Mouse (Mus musculus) forebrain, embryonic 10.5 days (tissue): Measurements from ENCODE around the gene 1700025G04Rik. TPM values are rescaled to one million over a fixed set of nuclear protein-coding genes. Genes with fewer than 3 reads are reported as not detected.

ENCODE experiments used
- DNase-seq: peaks from one replicate; pipeline ENCODE4 v3.0.0-alpha.2; 2017; ENCODE audit warnings: low spot score; ENCODE audit errors: extremely low spot score
- H3K27ac ChIP-seq: fragments of 300-500 bp; sonication (generic); 2 replicates; pipeline ENCODE4 v1.5.1; 2016; ENCODE audit warnings: mild to moderate bottlenecking
- H3K27me3 ChIP-seq: fragments of 300-500 bp; sonication (generic); 2 replicates; pipeline ENCODE4 v1.6.1; 2016; ENCODE audit warnings: mild to moderate bottlenecking; ENCODE audit not compliant: poor library complexity, severe bottlenecking
- H3K36me3 ChIP-seq: fragments of 300-500 bp; sonication (generic); replicated peaks from 2 replicates; pipeline ENCODE4 v1.6.1; 2016; ENCODE audit warnings: mild to moderate bottlenecking, moderate library complexity
- H3K4me1 ChIP-seq: fragments of 300-500 bp; sonication (generic); 2 replicates; pipeline ENCODE4 v1.6.1; 2016
- H3K4me3 ChIP-seq: fragments of 300-500 bp; sonication (generic); 2 replicates; pipeline ENCODE4 v1.5.1; 2016; ENCODE audit warnings: mild to moderate bottlenecking, moderate library complexity
- H3K9me3 ChIP-seq: fragments of 300-500 bp; sonication (generic); 2 replicates; pipeline ENCODE4 v1.6.1; 2016; ENCODE audit warnings: mild to moderate bottlenecking, moderate library complexity
- WGBS: fragments of 180-500 bp; shearing (Covaris S2); methylation state at CpG from one replicate; pipeline ENCODE4 v1.1.7; 2016; 5-methylcytosine and 5-hydroxymethylcytosine counted together
- polyA plus RNA-seq: library from polyadenylated mRNA; unstranded; fragments of >200 nt; fragmentation: Nextera tagmentation; extraction: Ambion mirVana; gene quantifications from 2 replicates; pipeline ENCODE4 v1.2.1, GENCODE M21; 2016

The 1700025G04Rik gene
- polyA plus RNA-seq = 14.2 and 15.4 TPM in 2 replicates

DNA sequence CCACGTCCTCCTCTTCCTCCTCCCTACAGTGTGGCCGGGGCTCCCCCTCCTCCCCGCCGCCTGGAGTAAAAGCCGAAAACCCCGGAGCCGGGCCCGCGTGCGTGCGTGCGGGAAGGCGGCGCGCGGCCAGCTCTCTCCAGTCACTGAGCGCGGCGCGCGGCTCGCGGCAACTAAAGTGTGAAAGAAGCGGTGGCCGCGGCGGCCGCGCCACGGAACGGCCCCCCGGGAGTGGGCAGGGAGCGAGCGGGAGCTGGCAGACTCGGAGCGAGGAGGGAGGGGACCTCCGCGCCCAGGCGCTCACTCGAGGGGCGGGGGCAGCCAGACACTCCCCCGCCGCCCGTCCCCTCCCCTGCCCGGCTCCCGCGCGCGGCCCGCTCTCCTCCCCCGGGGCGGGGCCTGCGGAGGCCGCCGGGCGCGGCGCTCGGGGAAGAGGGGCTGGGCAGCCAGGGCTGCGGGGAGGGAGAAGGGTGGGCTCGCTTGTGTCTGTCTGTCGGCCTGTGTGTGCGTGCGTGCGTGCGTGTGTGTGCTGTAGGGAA lies at the start of gene 1700025G04Rik:
1700025G04Rik (minus strand) TSS at position 108 of the 536 bp plus-strand sequence.
- Histone ChIP-seq H3K36me3 (no peaks in the 10 kb centered on the region), H3K4me1 (peaks cover 52% of the 10 kb centered on the region), H3K9me3 (no peaks in the 10 kb centered on the region), H3K4me3 (peak within 1 kb of the TSS; percentile 85), H3K27me3 (no peaks in the 10 kb centered on the region), H3K27ac (peak within 1 kb of the TSS; percentile 97)
- under 1% methylated on average over 57 of the region's 66 CpGs for WGBS
- peak; percentile 75 for DNase-seq

DNA sequence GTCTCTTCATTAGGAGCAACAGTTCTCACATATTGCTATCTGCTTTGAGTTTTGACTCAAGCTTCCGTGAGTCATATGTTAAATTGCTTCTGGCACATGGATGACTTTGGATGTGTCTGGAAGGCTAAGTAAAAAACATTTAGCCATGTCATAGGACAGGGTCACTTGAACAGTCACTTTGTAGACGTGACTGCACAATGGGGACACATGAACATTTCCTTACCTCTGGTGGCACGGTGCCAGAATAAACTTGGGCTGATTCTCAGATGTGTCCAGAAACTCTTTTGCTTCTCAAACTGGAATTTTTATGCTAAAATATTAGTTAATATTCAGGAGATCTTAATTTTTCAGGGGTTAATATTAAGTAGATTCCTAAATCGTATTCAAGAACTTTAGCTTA lies 49.6 kb upstream of the 1700025G04Rik start:
- Histone ChIP-seq H3K27me3 (no peaks in the 10 kb centered on the region), H3K4me1 (no peaks in the 10 kb centered on the region), H3K9me3 (peaks cover 3% of the 10 kb centered on the region; the same call in 1 of the 2 replicates), H3K4me3 (no peak overlapping the region), H3K36me3 (no peaks in the 10 kb centered on the region), H3K27ac (no peak overlapping the region)
- WGBS = 94% methylated on average over 4 of the region's 4 CpGs
- DNase-seq = no peak

DNA sequence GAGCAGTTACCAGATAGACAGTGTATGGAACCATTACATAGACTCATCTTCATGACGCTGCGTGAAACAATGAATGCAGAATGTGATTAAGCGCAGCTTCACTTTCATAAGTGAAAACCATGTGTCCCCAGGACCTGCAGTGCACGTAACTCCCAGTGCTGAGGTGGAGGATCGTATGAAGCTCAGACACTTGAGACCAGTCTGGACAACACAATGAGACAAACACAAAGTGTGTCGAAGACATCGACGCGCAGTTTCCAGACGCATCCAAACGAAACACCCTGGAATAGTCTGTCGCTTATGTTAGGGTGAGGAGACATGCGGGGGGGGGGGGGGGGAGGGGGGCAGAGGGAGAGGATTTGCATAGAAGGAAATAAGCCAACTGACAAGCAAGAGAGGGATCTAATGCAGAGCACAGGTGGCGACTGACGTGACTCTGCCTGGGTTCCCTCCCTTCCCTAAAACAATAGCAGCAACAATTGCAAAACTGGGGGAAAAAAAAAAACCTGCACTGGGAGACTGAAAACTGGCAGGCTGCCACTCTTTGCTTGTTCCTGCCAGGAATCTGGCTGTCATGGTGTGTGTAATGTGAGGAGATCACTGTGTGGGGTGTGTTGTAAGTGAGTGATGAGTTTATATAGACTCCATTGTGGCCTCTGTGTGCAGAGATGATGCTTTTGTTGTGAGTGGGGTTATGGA lies 40.3 kb upstream of the 1700025G04Rik start:
- H3K9me3 ChIP-seq = no peaks in the 10 kb centered on the region
- H3K4me1 ChIP-seq = no peaks in the 10 kb centered on the region
- no peaks in the 10 kb centered on the region for H3K36me3 ChIP-seq
- H3K27ac ChIP-seq = no peak overlapping the region
- H3K4me3 ChIP-seq = no peak overlapping the region
- DNase-seq = no peak
- no peaks in the 10 kb centered on the region for H3K27me3 ChIP-seq
- 88% methylated on average over 14 of the region's 15 CpGs for WGBS

DNA sequence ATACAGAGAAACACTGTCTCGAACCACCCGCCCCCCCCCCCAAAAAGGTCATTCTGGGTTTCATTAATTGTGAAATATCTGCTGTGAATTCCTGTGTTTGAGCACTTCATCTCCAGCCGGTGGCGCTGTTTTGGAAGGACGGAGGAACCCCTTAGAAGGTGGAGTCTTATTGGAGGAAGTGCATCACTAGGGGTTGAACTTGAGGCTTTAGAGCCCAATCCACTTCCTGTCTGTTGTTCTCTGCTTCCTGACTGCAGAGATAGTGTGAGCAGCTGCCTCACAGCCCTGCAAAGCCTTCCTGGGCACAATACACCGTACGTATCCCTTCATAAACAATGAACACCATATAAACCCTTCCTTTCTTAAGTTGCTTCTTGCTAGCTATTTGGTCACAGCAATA lies 35.5 kb upstream of the 1700025G04Rik start:
- H3K9me3 ChIP-seq = no peaks in the 10 kb centered on the region
- DNase-seq = no peak
- no peaks in the 10 kb centered on the region for H3K27me3 ChIP-seq
- H3K4me1 ChIP-seq = no peaks in the 10 kb centered on the region
- no peak overlapping the region for H3K27ac ChIP-seq
- H3K36me3 ChIP-seq = no peaks in the 10 kb centered on the region
- H3K4me3 ChIP-seq = no peak overlapping the region
- 91% methylated on average over 7 of the region's 7 CpGs for WGBS

DNA sequence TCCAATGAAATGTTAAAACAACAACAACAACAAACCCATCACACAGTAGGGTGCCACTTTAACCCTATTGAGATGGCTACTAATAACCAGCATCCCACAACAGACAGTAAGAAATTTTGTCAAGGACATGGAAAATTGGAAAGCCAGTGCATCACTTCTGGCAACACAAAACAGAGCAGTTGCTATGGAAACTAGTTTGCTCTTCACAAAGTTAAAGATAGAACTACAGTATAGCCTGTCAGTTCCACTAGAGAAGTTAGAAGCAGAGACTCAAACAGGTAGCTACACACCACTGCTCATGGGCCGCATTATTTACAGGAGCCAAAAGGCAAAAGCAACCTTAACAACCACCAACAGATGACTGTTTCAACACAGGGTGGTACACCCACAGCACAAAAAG lies 20.2 kb upstream of the 1700025G04Rik start:
- Histone ChIP-seq H3K36me3 (no peaks in the 10 kb centered on the region), H3K4me3 (no peak overlapping the region), H3K27ac (no peak overlapping the region), H3K9me3 (no peaks in the 10 kb centered on the region), H3K27me3 (no peaks in the 10 kb centered on the region), H3K4me1 (no peaks in the 10 kb centered on the region)
- DNase-seq = no peak
- WGBS = 100% methylated on average over 1 of the region's 1 CpGs

DNA sequence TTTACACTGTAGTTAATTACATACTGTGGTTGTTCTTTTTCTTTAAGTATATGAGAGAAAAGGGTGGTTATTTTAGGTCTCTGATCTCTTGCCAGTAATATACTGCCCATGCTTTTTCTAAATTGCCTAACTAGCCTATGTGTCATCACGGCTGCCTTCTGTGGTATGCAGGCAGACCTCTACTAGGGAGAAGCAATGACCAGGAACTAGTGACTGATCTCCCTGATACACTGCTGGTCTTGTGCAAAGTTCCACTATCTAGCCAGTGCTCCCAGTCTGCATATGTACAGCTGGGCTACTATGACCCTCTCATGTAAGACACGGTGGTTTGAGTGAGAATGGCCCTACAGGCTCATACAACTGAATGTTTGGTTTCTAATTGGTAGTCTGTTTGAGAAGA lies 16.2 kb upstream of the 1700025G04Rik start:
- no peaks in the 10 kb centered on the region for H3K36me3 ChIP-seq
- no peak overlapping the region for H3K4me3 ChIP-seq
- H3K4me1 ChIP-seq = peaks cover 6% of the 10 kb centered on the region
- no peak for DNase-seq
- WGBS = 92% methylated on average over 2 of the region's 2 CpGs
- no peak overlapping the region for H3K27ac ChIP-seq
- H3K9me3 ChIP-seq = no peaks in the 10 kb centered on the region
- H3K27me3 ChIP-seq = no peaks in the 10 kb centered on the region

DNA sequence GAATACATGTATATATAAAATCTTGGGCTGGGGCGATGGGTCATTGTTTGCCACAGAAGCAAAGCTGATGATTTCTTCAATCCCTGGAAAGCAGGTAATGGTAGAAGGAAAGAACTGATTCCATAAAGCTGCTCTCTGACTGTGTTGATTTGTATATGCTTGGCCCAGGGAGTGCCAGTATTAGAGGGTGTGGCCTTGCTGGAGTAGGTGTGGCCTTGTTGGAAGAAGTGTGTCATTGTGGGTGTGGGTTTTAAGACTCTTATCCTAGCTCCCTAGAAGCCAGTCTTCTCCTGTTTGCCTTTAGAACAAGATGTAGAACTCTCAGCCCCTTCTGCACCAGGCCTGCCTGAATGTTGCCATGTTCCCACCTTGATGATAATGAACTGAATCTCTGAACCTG lies 15.3 kb upstream of the 1700025G04Rik start:
- Histone ChIP-seq H3K27me3 (no peaks in the 10 kb centered on the region), H3K27ac (no peak overlapping the region), H3K4me1 (peaks cover 6% of the 10 kb centered on the region), H3K9me3 (no peaks in the 10 kb centered on the region), H3K36me3 (no peaks in the 10 kb centered on the region), H3K4me3 (no peak overlapping the region)
- 94% methylated on average over 1 of the region's 1 CpGs for WGBS
- DNase-seq = no peak

DNA sequence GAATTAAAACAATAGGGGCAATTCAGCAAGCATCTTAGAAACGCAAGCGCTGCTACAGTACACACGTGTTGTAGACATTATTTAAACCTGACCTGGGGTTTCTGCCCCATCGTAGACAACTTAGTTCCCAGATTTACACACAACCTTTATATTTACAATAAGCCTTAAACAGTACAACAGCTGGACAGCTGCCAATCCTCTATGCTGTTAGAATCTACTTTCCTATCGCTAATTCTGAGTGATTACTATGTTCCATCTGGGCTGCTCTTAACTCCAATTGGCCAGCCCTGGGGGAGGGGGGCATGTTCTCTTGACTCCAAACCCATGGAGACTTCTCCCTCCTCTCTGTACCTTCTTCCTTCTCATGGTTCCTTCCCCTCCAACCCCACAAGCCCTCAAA lies 11.8 kb upstream of the 1700025G04Rik start:
- no peak overlapping the region for H3K27ac ChIP-seq
- peaks cover 6% of the 10 kb centered on the region for H3K4me1 ChIP-seq
- no peak overlapping the region for H3K4me3 ChIP-seq
- WGBS = 75% methylated on average over 5 of the region's 5 CpGs
- H3K36me3 ChIP-seq = no peaks in the 10 kb centered on the region
- H3K9me3 ChIP-seq = no peaks in the 10 kb centered on the region
- no peak for DNase-seq
- H3K27me3 ChIP-seq = no peaks in the 10 kb centered on the region

DNA sequence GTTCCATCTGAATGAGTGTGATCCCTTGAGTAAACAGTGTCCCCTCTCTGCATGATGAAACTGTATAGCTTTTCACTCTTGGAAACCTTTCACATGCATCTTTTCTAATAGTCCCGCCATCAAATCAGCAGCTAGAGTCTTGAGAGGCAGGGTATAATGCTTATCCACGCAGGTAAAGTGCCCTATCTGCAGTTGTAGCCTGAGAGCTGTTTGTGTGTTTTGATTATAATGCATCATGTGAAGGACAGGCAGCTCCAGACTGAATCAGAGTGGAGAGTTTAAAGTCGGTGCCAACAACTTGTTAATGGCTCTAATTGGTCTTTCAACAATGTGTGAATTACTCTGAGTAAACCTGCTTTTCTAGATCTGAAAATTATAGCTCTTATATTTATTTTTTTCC lies 6.1 kb upstream of the 1700025G04Rik start:
- Histone ChIP-seq H3K4me3 (no peak overlapping the region), H3K36me3 (no peaks in the 10 kb centered on the region), H3K9me3 (no peaks in the 10 kb centered on the region), H3K27me3 (no peaks in the 10 kb centered on the region), H3K27ac (no peak overlapping the region), H3K4me1 (peaks cover 7% of the 10 kb centered on the region)
- WGBS = 77% methylated on average over 3 of the region's 3 CpGs
- no peak for DNase-seq

DNA sequence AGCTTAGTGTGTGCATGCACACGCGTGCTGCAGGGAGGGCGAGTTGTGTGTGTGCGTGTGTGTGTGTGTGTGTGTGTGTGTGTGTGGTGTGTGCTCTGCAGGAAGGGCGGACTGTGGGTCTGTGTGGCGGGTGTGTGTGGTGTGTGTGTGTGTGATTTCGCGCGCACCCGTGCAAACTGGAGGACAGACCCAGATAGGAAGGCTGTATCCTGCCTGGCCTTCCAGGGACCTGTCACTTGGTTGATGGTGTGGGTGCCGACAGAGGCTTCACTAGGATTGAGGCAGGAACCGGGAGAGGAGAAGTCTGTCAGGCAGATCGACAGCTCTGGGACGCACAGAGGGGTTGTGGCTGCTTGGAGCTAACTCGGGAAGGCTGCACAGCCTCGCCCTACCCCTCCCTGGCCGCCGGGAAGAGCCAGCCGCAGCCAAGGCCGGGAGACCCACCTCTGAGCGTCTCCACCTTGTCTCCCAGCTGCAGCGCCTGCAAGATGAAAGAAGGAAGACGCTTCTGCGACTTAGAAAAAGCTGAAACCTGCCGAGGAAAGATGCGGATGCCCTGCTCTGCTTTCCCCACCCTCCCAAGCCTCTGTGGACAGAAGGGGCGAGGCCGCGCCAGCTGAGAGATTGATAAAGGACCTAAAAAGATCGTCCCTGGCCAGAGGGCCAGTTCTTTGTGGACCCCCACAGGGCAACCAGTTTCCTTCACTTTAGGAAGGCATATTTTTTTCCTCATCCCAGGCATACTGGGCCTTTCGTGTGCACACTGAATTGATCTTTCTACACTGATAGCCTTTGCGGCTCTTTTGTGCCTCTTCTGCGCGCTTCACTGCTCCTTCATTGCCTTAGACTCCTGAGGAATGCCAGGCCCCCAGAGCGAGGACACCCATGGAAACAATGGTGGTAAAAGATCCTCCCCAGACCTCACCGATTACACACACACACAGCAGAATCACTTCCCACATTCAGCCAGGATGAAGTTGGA lies 930 bp upstream of the 1700025G04Rik start:
- peaks cover 45% of the 10 kb centered on the region for H3K4me1 ChIP-seq
- peak; percentile 68 for DNase-seq
- under 1% methylated on average over 36 of the region's 36 CpGs for WGBS
- H3K4me3 ChIP-seq = peak overlapping the region; percentile 85
- no peaks in the 10 kb centered on the region for H3K9me3 ChIP-seq
- no peaks in the 10 kb centered on the region for H3K27me3 ChIP-seq
- peak overlapping the region; percentile 97 for H3K27ac ChIP-seq
- H3K36me3 ChIP-seq = no peaks in the 10 kb centered on the region

DNA sequence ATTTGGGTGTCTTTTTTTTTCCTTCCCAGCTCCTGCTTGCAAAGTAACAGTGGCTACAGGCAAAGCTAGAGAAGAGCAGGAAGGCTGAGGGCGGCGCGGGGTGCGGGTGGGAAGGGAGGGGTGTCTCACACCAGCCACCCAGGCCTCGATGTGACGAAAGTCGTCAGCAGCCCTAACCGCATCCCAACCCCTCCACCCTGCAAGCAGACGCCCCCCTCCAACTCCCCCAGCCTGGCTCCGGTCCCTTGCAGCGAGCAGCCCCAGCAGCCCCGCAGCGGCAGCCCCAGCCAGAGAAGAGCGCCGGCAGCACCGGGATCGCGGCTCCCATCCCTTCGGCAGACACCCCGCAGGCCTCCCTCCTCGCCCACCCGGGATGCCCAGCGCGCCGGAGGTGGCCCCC lies 399 bp downstream of the 1700025G04Rik start:
- Histone ChIP-seq H3K4me3 (peak overlapping the region; percentile 85), H3K4me1 (peaks cover 58% of the 10 kb centered on the region), H3K9me3 (no peaks in the 10 kb centered on the region), H3K27ac (peak overlapping the region; percentile 97), H3K36me3 (no peaks in the 10 kb centered on the region), H3K27me3 (no peaks in the 10 kb centered on the region)
- under 1% methylated on average over 24 of the region's 25 CpGs for WGBS
- peak; percentile 59 for DNase-seq

DNA sequence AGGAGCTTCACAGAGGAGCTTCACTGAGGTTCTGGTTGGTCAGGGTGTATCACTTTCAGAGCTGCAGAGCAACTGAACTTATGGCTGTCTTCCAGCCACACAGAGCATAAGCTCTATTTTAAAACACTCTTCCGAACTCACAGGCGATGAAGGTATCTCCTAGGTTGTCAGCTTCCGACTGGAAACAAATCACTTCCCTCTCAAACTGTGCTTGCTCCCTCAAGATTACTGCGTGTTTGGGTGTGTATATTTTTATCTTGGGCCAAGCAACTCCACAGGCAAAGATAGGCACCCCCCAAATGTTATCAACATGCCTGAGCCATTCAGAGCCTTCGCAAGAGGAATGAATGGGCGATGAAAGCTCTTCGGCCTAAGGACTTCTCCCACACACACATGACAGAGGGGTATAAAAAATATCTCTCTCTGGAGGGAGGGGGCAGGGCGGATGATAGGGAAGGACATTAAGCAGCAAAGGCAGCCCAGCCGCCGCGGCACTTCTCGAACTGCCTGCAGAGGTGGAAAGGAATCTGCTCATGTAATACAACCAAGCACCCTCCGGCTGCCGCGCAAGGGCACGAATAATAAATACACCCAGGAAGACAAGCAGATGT lies 1.0 kb downstream of the 1700025G04Rik start:
- H3K9me3 ChIP-seq = no peaks in the 10 kb centered on the region
- H3K27ac ChIP-seq = peak overlapping the region; percentile 97
- 5% methylated on average over 16 of the region's 16 CpGs for WGBS

More for the DNA sequence above, 1.0 kb downstream of the 1700025G04Rik start:
- no peaks in the 10 kb centered on the region for H3K36me3 ChIP-seq
- no peaks in the 10 kb centered on the region for H3K27me3 ChIP-seq
- DNase-seq = peak; percentile 52
- peaks cover 64% of the 10 kb centered on the region for H3K4me1 ChIP-seq
- H3K4me3 ChIP-seq = peak overlapping the region; percentile 85
